Mouse (Mus musculus): ENCODE results near the gene Fam131c.
A peak's percentile ranks its signal among the peaks of the same experiment; 100 is the strongest.

Gene Fam131c

GRCm38 (mm10) chr4:141367997-141368791, at the start of gene Fam131c:
TSS of gene Fam131c (plus strand) at chr4:141368220.
- peak; percentile 43 to 69 for DNase-seq

- DNase-seq, result no peak
Measured at GRCm38 (mm10) chr4:141322526-141322925, 45.5 kb upstream of the Fam131c start.

- peak; percentile 75 to 76 for DNase-seq
Measured at GRCm38 (mm10) chr4:141324771-141325191, 43.2 kb upstream of the Fam131c start.

- DNase-seq, result no peak
Measured at GRCm38 (mm10) chr4:141325636-141326035, 42.4 kb upstream of the Fam131c start.

- no peak for DNase-seq
Measured at GRCm38 (mm10) chr4:141327075-141327474, 40.9 kb upstream of the Fam131c start.

GRCm38 (mm10) chr4:141328742-141329141, 39.3 kb upstream of the Fam131c start:
- no peak for DNase-seq

GRCm38 (mm10) chr4:141329968-141330367, 38.1 kb upstream of the Fam131c start:
- no peak for DNase-seq

GRCm38 (mm10) chr4:141331446-141331845, 36.6 kb upstream of the Fam131c start:
- no peak for DNase-seq

- DNase-seq, result no peak
Measured at GRCm38 (mm10) chr4:141332258-141332657, 35.8 kb upstream of the Fam131c start.

- no peak for DNase-seq
Measured at GRCm38 (mm10) chr4:141334695-141335094, 33.3 kb upstream of the Fam131c start.

- no peak for DNase-seq
Measured at GRCm38 (mm10) chr4:141335263-141335796, 32.7 kb upstream of the Fam131c start.

- DNase-seq, result no peak
Measured at GRCm38 (mm10) chr4:141336196-141336595, 31.8 kb upstream of the Fam131c start.

- DNase-seq, result no peak
Measured at GRCm38 (mm10) chr4:141337986-141338385, 30.0 kb upstream of the Fam131c start.

GRCm38 (mm10) chr4:141338853-141339252, 29.2 kb upstream of the Fam131c start:
- DNase-seq, result no peak

- no peak for DNase-seq
Measured at GRCm38 (mm10) chr4:141341477-141341876, 26.5 kb upstream of the Fam131c start.

- no peak for DNase-seq
Measured at GRCm38 (mm10) chr4:141343515-141343914, 24.5 kb upstream of the Fam131c start.

- no peak for DNase-seq
Measured at GRCm38 (mm10) chr4:141345219-141345618, 22.8 kb upstream of the Fam131c start.

GRCm38 (mm10) chr4:141347365-141347797, 20.6 kb upstream of the Fam131c start:
- DNase-seq, result no peak

GRCm38 (mm10) chr4:141348616-141349015, 19.4 kb upstream of the Fam131c start:
- DNase-seq, result no peak

- DNase-seq, result no peak
Measured at GRCm38 (mm10) chr4:141350015-141350414, 18.0 kb upstream of the Fam131c start.

GRCm38 (mm10) chr4:141351972-141352371, 16.0 kb upstream of the Fam131c start:
- DNase-seq, result no peak

- no peak for DNase-seq
Measured at GRCm38 (mm10) chr4:141352986-141353385, 15.0 kb upstream of the Fam131c start.

- no peak for DNase-seq
Measured at GRCm38 (mm10) chr4:141353868-141354267, 14.2 kb upstream of the Fam131c start.

GRCm38 (mm10) chr4:141357811-141358210, 10.2 kb upstream of the Fam131c start:
- DNase-seq, result no peak
